Mouse (Mus musculus): ENCODE results near the gene Ank2.

DNA sequence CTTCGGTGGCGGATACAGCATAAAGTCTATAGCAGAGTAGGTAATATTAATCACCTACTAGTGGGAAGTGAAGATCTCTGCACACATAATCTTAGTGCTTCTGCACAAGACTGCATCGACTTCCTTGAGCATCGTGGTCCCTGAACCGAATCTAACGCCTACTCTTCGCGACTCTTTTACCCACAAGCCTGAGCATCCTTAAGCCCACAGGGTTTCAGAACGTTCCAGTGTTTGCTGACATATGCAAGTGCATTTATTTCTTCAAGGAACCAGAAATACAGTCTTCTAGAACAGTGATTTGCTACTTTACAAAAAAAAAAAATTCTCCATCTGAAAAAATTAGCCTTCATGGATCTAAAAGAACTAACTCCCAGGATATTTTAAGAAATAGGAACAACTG is 527.6 kb downstream of the Ank2 start:
- TF ChIP-seq GATA1 (IDR thresholded peaks at IDR 0.05; ENCODE audit: low read length), result no peak
- no peak for TF ChIP-seq TAL1 (IDR thresholded peaks at IDR 0.05; ENCODE audit: low read length)
